Mouse (Mus musculus) heart, postnatal 4 days (tissue): ENCODE results near the gene Cnnm2. TPM values are rescaled to one million over a fixed set of nuclear protein-coding genes. Genes with fewer than 3 reads are reported as not detected.

Experiments used
- DNase-seq: peaks from one replicate; pipeline ENCODE4 v3.0.0; 2021
- total RNA-seq, 2 experiments: library from RNA; stranded (reverse); gene quantifications; 2 replicates each; pipeline ENCODE4 v1.2.3; 2021

Gene Cnnm2
- total RNA-seq, 2 experiments from 2014 or later = 7.1 to 7.4 TPM

GRCm38 (mm10) chr19:46848381-46849268, 87.2 kb downstream of the Cnnm2 start:
- peak; percentile 23 for DNase-seq

GRCm38 (mm10) chr19:46849443-46849997, 88.1 kb downstream of the Cnnm2 start:
- DNase-seq = no peak

- DNase-seq = no peak
Measured at GRCm38 (mm10) chr19:46856232-46856631, 94.8 kb downstream of the Cnnm2 start.

- no peak for DNase-seq
Measured at GRCm38 (mm10) chr19:46856780-46857179, 95.4 kb downstream of the Cnnm2 start.

- DNase-seq = no peak
Measured at GRCm38 (mm10) chr19:46857277-46857989, 96.0 kb downstream of the Cnnm2 start.

GRCm38 (mm10) chr19:46858200-46858599, 96.8 kb downstream of the Cnnm2 start:
- DNase-seq = no peak

- DNase-seq = no peak
Measured at GRCm38 (mm10) chr19:46862556-46862955, 101.2 kb downstream of the Cnnm2 start.

GRCm38 (mm10) chr19:46863236-46863927, 102.0 kb downstream of the Cnnm2 start:
- DNase-seq = no peak

GRCm38 (mm10) chr19:46864079-46864478, 102.7 kb downstream of the Cnnm2 start:
- no peak for DNase-seq

- no peak for DNase-seq
Measured at GRCm38 (mm10) chr19:46864731-46865331, 103.4 kb downstream of the Cnnm2 start.

- no peak for DNase-seq
Measured at GRCm38 (mm10) chr19:46865381-46865780, 104.0 kb downstream of the Cnnm2 start.

GRCm38 (mm10) chr19:46869049-46869448, 107.7 kb downstream of the Cnnm2 start:
- DNase-seq = no peak

GRCm38 (mm10) chr19:46869526-46869925, 108.1 kb downstream of the Cnnm2 start:
- DNase-seq = peak; percentile 87

- no peak for DNase-seq
Measured at GRCm38 (mm10) chr19:46871096-46871495, 109.7 kb downstream of the Cnnm2 start.

- DNase-seq = no peak
Measured at GRCm38 (mm10) chr19:46871651-46872050, 110.3 kb downstream of the Cnnm2 start.

GRCm38 (mm10) chr19:46873924-46874323, 112.5 kb downstream of the Cnnm2 start:
- DNase-seq = no peak

GRCm38 (mm10) chr19:46875790-46876189, 114.4 kb downstream of the Cnnm2 start:
- peak; percentile 91 for DNase-seq

- no peak for DNase-seq
Measured at GRCm38 (mm10) chr19:46877886-46878285, 116.5 kb downstream of the Cnnm2 start.

- DNase-seq = peak; percentile 84
Measured at GRCm38 (mm10) chr19:46878346-46878745, 117.0 kb downstream of the Cnnm2 start.

GRCm38 (mm10) chr19:46879876-46880275, 118.5 kb downstream of the Cnnm2 start:
- DNase-seq = no peak

GRCm38 (mm10) chr19:46885365-46885764, 124.0 kb downstream of the Cnnm2 start:
- no peak for DNase-seq

- DNase-seq = no peak
Measured at GRCm38 (mm10) chr19:46886826-46887225, 125.4 kb downstream of the Cnnm2 start.
